Mouse (Mus musculus): ENCODE results near the gene Hcrtr1. TPM values are rescaled to one million over a fixed set of nuclear protein-coding genes. Genes with fewer than 3 reads are reported as not detected.

Hcrtr1 gene
- polyA plus RNA-seq, 1 experiment from 2014 or later = not detected

DNA sequence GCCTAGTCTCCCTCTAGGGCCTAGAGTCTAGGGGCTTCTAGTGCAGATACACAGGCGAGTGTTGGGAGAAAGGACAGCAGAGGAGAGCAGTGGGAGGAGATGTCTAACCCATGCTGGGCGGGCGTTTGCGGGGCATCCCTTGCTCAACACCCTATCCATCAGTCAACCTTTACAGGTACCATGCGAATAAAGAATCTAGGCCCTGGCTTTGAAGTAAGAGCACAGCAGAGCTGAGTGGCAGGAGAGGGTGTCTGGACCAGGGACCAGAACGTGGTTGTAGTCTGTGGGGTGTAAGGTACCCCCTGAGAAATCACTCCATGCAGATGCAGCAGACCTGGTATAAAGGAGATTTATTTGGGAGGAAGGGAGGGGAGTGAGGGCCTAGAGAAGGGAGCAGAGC, 25.0 kb upstream of the Hcrtr1 start:
- H3K27ac ChIP-seq (replicated peaks; ENCODE audit: low read depth, low read length) = no peak overlapping the region
- H3K36me3 ChIP-seq (ENCODE audit: control insufficient read depth, insufficient read depth, low read length) = no peaks in the 10 kb centered on the region
- peaks cover 8% of the 10 kb centered on the region; the same call in 1 of the 2 replicates for H3K27me3 ChIP-seq (ENCODE audit: control insufficient read depth, insufficient read depth, low read length)
- DNase-seq (ENCODE audit: low spot score) (no peak), ATAC-seq (ENCODE audit: insufficient number of reproducible peaks, low FRiP score, low TSS enrichment, low read depth) (no peak)
- no peak overlapping the region for H3K4me3 ChIP-seq (ENCODE audit: low read depth, low read length)
- no peak overlapping the region for H3K9ac ChIP-seq (ENCODE audit: low read length)
- H3K4me1 ChIP-seq (ENCODE audit: control insufficient read depth, insufficient read depth, low read length) = peaks cover 32% of the 10 kb centered on the region
- H3K9me3 ChIP-seq (ENCODE audit: control insufficient read depth, low read length) = no peaks in the 10 kb centered on the region
- no peak overlapping the region for H3K4me2 ChIP-seq (ENCODE audit: low read depth, severe bottlenecking)
- WGBS = 71% methylated on average over 6 of the region's 6 CpGs

DNA sequence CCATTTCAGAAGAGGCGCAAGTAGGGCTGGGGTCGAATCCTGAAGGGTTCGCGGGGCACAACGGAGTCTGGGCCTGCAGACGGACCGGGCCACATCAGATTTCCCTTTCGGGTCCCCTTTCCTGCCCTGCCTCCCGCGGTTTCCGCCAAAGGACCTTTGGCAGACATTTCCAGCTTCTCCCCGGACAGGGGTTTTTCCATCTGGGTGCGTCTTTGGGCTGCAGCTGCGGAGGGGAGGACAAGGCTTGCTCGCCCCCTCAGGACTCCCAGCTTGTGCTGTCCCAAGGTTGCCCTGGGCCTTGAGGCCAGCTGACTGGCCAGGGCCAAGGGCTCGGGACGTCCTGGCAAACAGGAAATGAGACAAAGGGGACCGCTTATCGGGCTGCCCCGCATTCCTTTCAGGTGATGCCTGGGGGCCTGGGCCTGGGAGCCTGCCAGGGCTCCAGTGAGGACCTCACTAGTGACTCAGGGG, 24.3 kb upstream of the Hcrtr1 start:
- H3K9me3 ChIP-seq (ENCODE audit: control insufficient read depth, low read length) = no peaks in the 10 kb centered on the region
- no peak overlapping the region; the same call in 1 of the 2 replicates for H3K4me3 ChIP-seq (ENCODE audit: low read depth, low read length)
- peak overlapping the region; percentile 52 for H3K9ac ChIP-seq (ENCODE audit: low read length)
- H3K36me3 ChIP-seq (ENCODE audit: control insufficient read depth, insufficient read depth, low read length) = no peaks in the 10 kb centered on the region
- H3K27ac ChIP-seq (replicated peaks; ENCODE audit: low read depth, low read length) = no peak overlapping the region
- peaks cover 31% of the 10 kb centered on the region for H3K4me1 ChIP-seq (ENCODE audit: control insufficient read depth, insufficient read depth, low read length)
- peaks cover 8% of the 10 kb centered on the region; the same call in 1 of the 2 replicates for H3K27me3 ChIP-seq (ENCODE audit: control insufficient read depth, insufficient read depth, low read length)
- 4% methylated on average over 20 of the region's 20 CpGs for WGBS
- no peak for ATAC-seq (ENCODE audit: insufficient number of reproducible peaks, low FRiP score, low TSS enrichment, low read depth)
- H3K4me2 ChIP-seq (ENCODE audit: low read depth, severe bottlenecking) = peak overlapping the region; percentile 43
- DNase-seq (ENCODE audit: low spot score) = peak; percentile 62

DNA sequence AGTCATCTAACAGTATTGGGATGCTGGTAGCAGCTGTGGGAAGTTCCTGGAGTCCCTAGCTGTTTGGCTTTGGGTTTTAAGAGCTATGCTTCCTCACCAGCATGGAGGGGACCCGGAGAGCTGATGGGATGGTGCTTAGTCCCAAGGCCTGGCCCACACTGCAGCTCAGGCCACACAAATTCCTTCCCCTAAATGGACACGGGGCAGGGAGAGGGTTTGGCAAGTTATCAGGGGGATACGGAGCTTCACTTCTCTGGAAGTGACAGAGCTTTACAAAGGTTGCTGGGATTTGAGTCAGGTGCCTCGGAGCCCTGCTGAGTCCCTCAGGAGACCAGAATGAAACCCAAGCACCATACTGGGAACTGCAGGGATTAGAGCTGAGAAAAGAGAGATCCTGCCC, 22.2 kb upstream of the Hcrtr1 start:
- DNase-seq (ENCODE audit: low spot score) (no peak), ATAC-seq (ENCODE audit: insufficient number of reproducible peaks, low FRiP score, low TSS enrichment, low read depth) (no peak)
- Histone ChIP-seq H3K9me3 (ENCODE audit: control insufficient read depth, low read length) (no peaks in the 10 kb centered on the region), H3K36me3 (ENCODE audit: control insufficient read depth, insufficient read depth, low read length) (no peaks in the 10 kb centered on the region), H3K27me3 (ENCODE audit: control insufficient read depth, insufficient read depth, low read length) (peaks cover 8% of the 10 kb centered on the region; the same call in 1 of the 2 replicates), H3K9ac (ENCODE audit: low read length) (no peak overlapping the region), H3K27ac (replicated peaks; ENCODE audit: low read depth, low read length) (no peak overlapping the region), H3K4me1 (ENCODE audit: control insufficient read depth, insufficient read depth, low read length) (peaks cover 18% of the 10 kb centered on the region), H3K4me3 (ENCODE audit: low read depth, low read length) (no peak overlapping the region), H3K4me2 (ENCODE audit: low read depth, severe bottlenecking) (no peak overlapping the region)
- 47% methylated on average over 4 of the region's 4 CpGs for WGBS

DNA sequence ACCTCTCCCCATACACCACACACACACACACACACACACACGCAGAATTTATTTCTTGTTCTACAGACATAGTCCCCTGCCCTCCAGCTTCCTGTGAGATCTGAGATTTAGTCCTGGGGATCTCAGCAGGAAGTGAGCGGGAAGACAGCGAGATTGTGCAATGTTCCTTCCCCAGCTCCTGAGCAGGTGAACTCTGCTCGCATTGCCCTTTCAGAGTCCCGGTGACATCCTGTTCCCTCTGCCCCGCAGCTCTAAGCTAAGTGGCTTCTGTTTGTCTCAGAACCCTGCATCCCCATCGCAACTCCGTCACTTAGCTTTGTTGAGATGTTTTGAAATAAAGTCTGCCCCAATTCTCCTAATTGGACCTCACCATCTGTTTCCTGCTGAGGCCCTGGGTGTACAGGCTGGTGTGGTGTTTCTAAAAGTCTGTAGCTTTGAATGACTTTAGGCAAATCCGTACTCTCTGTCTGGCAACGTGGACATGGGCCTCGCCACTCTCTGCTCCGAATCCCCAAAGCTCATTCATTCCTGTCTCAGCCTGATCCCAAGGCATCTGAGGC, 17.7 kb upstream of the Hcrtr1 start:
- WGBS = 78% methylated on average over 12 of the region's 12 CpGs
- no peaks in the 10 kb centered on the region for H3K9me3 ChIP-seq (ENCODE audit: control insufficient read depth, low read length)
- no peak overlapping the region for H3K9ac ChIP-seq (ENCODE audit: low read length)
- no peaks in the 10 kb centered on the region for H3K36me3 ChIP-seq (ENCODE audit: control insufficient read depth, insufficient read depth, low read length)
- no peak overlapping the region for H3K27ac ChIP-seq (replicated peaks; ENCODE audit: low read depth, low read length)
- no peak overlapping the region for H3K4me2 ChIP-seq (ENCODE audit: low read depth, severe bottlenecking)
- H3K4me1 ChIP-seq (ENCODE audit: control insufficient read depth, insufficient read depth, low read length) = no peaks in the 10 kb centered on the region
- H3K4me3 ChIP-seq (ENCODE audit: low read depth, low read length) = no peak overlapping the region
- ATAC-seq (ENCODE audit: insufficient number of reproducible peaks, low FRiP score, low TSS enrichment, low read depth) (no peak), DNase-seq (ENCODE audit: low spot score) (no peak)
- no peaks in the 10 kb centered on the region for H3K27me3 ChIP-seq (ENCODE audit: control insufficient read depth, insufficient read depth, low read length)

DNA sequence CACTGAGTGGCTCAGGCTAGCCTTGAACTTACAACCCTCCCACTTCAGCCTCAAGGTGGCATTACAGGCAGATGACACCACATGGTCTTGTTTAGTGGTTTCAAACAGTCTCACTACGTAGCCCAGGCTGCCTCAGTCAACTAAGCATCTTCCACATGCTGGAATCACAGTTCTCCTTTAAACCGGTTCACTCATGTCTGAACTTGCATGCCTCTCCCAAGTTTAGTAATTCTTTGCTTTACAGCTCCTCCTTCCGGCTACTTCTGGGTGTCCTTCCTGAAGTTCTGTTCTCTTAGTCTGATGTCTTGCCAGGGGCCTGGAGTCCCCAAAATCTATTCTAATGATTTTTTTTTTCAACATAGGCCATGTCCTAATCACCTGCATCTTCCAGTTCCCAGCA, 15.1 kb upstream of the Hcrtr1 start:
- H3K27ac ChIP-seq (replicated peaks; ENCODE audit: low read depth, low read length) = no peak overlapping the region
- H3K9ac ChIP-seq (ENCODE audit: low read length) = no peak overlapping the region
- 66% methylated on average over 3 of the region's 3 CpGs for WGBS
- H3K4me2 ChIP-seq (ENCODE audit: low read depth, severe bottlenecking) = no peak overlapping the region
- DNase-seq (ENCODE audit: low spot score) = no peak
- no peaks in the 10 kb centered on the region for H3K36me3 ChIP-seq (ENCODE audit: control insufficient read depth, insufficient read depth, low read length)
- ATAC-seq (ENCODE audit: insufficient number of reproducible peaks, low FRiP score, low TSS enrichment, low read depth) = no peak
- no peaks in the 10 kb centered on the region for H3K27me3 ChIP-seq (ENCODE audit: control insufficient read depth, insufficient read depth, low read length)
- no peaks in the 10 kb centered on the region for H3K9me3 ChIP-seq (ENCODE audit: control insufficient read depth, low read length)
- no peak overlapping the region for H3K4me3 ChIP-seq (ENCODE audit: low read depth, low read length)
- H3K4me1 ChIP-seq (ENCODE audit: control insufficient read depth, insufficient read depth, low read length) = no peaks in the 10 kb centered on the region

DNA sequence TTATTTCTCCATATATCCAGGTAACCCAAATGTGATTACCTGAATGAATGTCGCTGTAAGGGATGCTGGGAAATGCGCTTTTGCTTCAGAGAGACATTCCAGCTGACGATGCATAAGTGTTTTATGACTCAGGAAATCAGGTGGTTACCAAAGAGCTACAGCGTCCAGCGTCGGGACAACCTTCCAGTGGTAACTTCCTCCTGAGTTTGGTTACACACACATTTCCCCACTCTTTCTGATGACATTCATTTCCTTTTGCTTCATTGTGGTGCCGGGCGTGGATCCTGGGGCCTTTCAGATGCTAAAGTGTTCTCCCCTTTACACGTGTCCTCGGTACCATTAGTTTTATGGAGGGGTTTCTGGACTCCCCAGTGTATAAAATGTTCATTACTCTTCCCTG, 9.2 kb upstream of the Hcrtr1 start:
- whole genome bisulfite sequencing = 73% methylated on average over 10 of the region's 10 CpGs
- no peak overlapping the region for H3K4me3 ChIP-seq (ENCODE audit: low read depth, low read length)
- ATAC-seq (ENCODE audit: insufficient number of reproducible peaks, low FRiP score, low TSS enrichment, low read depth) = no peak
- H3K4me1 ChIP-seq (ENCODE audit: control insufficient read depth, insufficient read depth, low read length) = no peaks in the 10 kb centered on the region
- H3K36me3 ChIP-seq (ENCODE audit: control insufficient read depth, insufficient read depth, low read length) = no peaks in the 10 kb centered on the region
- DNase-seq (ENCODE audit: low spot score) = no peak
- no peaks in the 10 kb centered on the region for H3K9me3 ChIP-seq (ENCODE audit: control insufficient read depth, low read length)
- H3K9ac ChIP-seq (ENCODE audit: low read length) = no peak overlapping the region
- no peak overlapping the region for H3K27ac ChIP-seq (replicated peaks; ENCODE audit: low read depth, low read length)
- H3K4me2 ChIP-seq (ENCODE audit: low read depth, severe bottlenecking) = no peak overlapping the region
- H3K27me3 ChIP-seq (ENCODE audit: control insufficient read depth, insufficient read depth, low read length) = no peaks in the 10 kb centered on the region

DNA sequence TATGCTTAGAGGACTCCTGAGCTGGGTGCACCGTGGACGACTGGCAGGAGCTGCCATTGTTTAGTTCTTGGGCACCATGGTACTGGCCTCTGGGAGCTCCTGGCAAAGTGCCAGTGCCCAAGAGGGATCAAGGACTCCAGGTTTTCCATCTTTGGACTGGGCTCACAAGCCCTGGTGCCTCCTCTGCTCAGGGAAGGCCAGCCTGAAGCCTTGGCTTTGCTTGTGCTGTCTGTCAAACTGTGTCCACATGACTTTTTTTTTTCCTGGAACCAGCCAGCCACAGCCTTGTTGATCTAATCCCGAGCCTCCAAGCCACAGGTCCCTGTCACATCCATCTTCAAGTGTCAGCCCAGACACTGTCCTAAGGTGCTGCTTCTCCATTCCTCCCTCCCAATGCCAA, 2.6 kb upstream of the Hcrtr1 start:
- Histone ChIP-seq H3K27me3 (ENCODE audit: control insufficient read depth, insufficient read depth, low read length) (peaks cover 39% of the 10 kb centered on the region), H3K4me1 (ENCODE audit: control insufficient read depth, insufficient read depth, low read length) (peaks cover 7% of the 10 kb centered on the region), H3K4me3 (ENCODE audit: low read depth, low read length) (no peak overlapping the region), H3K9ac (ENCODE audit: low read length) (no peak overlapping the region), H3K27ac (replicated peaks; ENCODE audit: low read depth, low read length) (no peak overlapping the region), H3K36me3 (ENCODE audit: control insufficient read depth, insufficient read depth, low read length) (no peaks in the 10 kb centered on the region), H3K9me3 (ENCODE audit: control insufficient read depth, low read length) (no peaks in the 10 kb centered on the region), H3K4me2 (ENCODE audit: low read depth, severe bottlenecking) (no peak overlapping the region)
- DNase-seq (ENCODE audit: low spot score) = no peak
- no peak for ATAC-seq (ENCODE audit: insufficient number of reproducible peaks, low FRiP score, low TSS enrichment, low read depth)
- WGBS = 72% methylated on average over 3 of the region's 3 CpGs

DNA sequence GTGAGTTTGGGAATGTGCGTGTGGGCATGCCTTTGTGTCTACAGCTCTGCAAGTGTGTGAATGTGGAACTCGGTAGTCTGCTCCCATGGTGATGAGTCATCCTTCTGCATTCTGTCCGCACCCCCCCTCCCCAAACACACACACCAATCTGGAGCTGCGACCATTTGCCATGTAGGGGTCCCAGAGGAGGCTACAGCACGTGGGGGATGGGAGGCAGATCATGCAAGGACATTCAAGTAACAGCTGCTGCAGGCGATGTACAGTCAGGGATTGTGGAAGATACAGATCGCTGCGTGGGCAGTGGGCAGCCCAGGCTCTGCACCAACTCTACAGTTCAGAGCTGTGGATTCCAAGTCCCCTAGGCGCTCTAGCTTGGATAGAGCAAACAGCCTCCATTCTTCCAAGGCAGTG, 1.8 kb upstream of the Hcrtr1 start:
- no peak overlapping the region for H3K4me3 ChIP-seq (ENCODE audit: low read depth, low read length)

More for the DNA sequence above, 1.8 kb upstream of the Hcrtr1 start:
- 70% methylated on average over 9 of the region's 9 CpGs for WGBS
- DNase-seq (ENCODE audit: low spot score) = no peak
- no peak for ATAC-seq (ENCODE audit: insufficient number of reproducible peaks, low FRiP score, low TSS enrichment, low read depth)
- Histone ChIP-seq H3K9ac (ENCODE audit: low read length) (no peak overlapping the region), H3K4me1 (ENCODE audit: control insufficient read depth, insufficient read depth, low read length) (peaks cover 7% of the 10 kb centered on the region), H3K4me2 (ENCODE audit: low read depth, severe bottlenecking) (no peak overlapping the region), H3K27me3 (ENCODE audit: control insufficient read depth, insufficient read depth, low read length) (peaks cover 41% of the 10 kb centered on the region), H3K36me3 (ENCODE audit: control insufficient read depth, insufficient read depth, low read length) (no peaks in the 10 kb centered on the region), H3K9me3 (ENCODE audit: control insufficient read depth, low read length) (no peaks in the 10 kb centered on the region), H3K27ac (replicated peaks; ENCODE audit: low read depth, low read length) (no peak overlapping the region)
